Mouse (Mus musculus) intestine, postnatal 0 days (tissue): ENCODE measurements around the gene Zfp980. TPM values are rescaled to one million over a fixed set of nuclear protein-coding genes. Genes with fewer than 3 reads are reported as not detected.
"Not testable (repeated sequence)": the region's sequence is repeated elsewhere in the genome, so short reads cannot be mapped to it uniquely, and the experiment has no call there.

Experiments
- ATAC-seq: fragments of 200-750 bp; cut with Nextera tagmentation; 2 replicates; pipeline ENCODE4 v1.8.0; 2017; ENCODE audit warnings: mild to moderate bottlenecking, moderate TSS enrichment, moderate library complexity
- H3K27ac ChIP-seq: fragments of 300-500 bp; sonication (generic); 2 replicates; pipeline ENCODE4 v1.5.1; 2014; ENCODE audit warnings: mild to moderate bottlenecking, low read depth, low read length, moderate library complexity
- H3K27me3 ChIP-seq: fragments of 300-500 bp; sonication (generic); replicated peaks from 2 replicates; pipeline ENCODE4 v1.6.1; 2014; ENCODE audit warnings: low read length, mixed read lengths; ENCODE audit not compliant: control insufficient read depth, insufficient read depth
- H3K36me3 ChIP-seq: fragments of 300-500 bp; sonication (generic); 2 replicates; pipeline ENCODE4 v1.6.1; 2014; ENCODE audit warnings: mild to moderate bottlenecking, moderate library complexity; ENCODE audit not compliant: control insufficient read depth, insufficient read depth
- H3K4me1 ChIP-seq: fragments of 300-500 bp; sonication (generic); replicated peaks from 2 replicates; pipeline ENCODE4 v1.6.1; 2014; ENCODE audit warnings: antibody characterized with exemption, low read length, mixed read lengths; ENCODE audit not compliant: control insufficient read depth, insufficient read depth
- H3K4me2 ChIP-seq: fragments of 300-500 bp; sonication (generic); replicated peaks from 2 replicates; pipeline ENCODE4 v1.6.1; 2014; ENCODE audit warnings: low read depth, mild to moderate bottlenecking, moderate library complexity
- H3K4me3 ChIP-seq: fragments of 300-500 bp; sonication (generic); 2 replicates; pipeline ENCODE4 v1.5.1; 2014; ENCODE audit warnings: low read depth, low read length
- H3K9ac ChIP-seq: fragments of 300-500 bp; sonication (generic); 2 replicates; pipeline ENCODE4 v1.6.1; 2014; ENCODE audit warnings: mild to moderate bottlenecking, low read depth, low read length
- H3K9me3 ChIP-seq: fragments of 300-500 bp; sonication (generic); 2 replicates; pipeline ENCODE4 v1.6.1; 2016; ENCODE audit warnings: mixed run types; ENCODE audit not compliant: control insufficient read depth
- WGBS: fragments of 180-500 bp; shearing (Covaris S2); extraction: QIAGEN DNeasy Blood & Tissue Kit; methylation state at CpG from one replicate; pipeline ENCODE4 v1.1.7; 2014; 5-methylcytosine and 5-hydroxymethylcytosine counted together
- polyA plus RNA-seq: library from polyadenylated mRNA; unstranded; fragments of >200 nt; fragmentation: Nextera tagmentation; extraction: Ambion mirVana; gene quantifications from 2 replicates; pipeline ENCODE4 v1.2.1, GENCODE M21; 2015

The Zfp980 gene
- not detected in 2 replicates for polyA plus RNA-seq

DNA sequence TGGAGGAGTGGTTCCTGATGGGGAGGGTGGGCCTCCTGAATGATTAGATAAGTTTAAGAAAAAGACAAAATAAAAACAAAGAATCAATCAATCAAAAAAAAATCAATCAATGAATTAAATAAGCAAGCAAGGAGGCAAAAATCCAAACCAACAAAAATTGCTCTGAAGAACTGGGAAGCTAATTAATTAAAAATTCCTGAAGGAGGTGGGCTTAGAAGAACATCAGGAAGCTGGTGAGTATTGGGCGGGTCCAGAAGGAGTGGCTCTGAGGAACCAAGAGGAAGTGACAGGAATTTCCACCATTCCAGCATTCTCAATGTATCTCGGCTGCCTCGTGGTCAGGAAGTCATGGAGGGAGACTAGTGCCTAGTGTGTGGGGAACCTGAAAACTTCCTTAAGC is at the start of gene Zfp980:
TSS of gene Zfp980 (plus strand) at position 301 of the 400 bp plus-strand sequence.
- not testable (repeated sequence) for H3K4me1 ChIP-seq, H3K4me2 ChIP-seq, H3K27ac ChIP-seq, ATAC-seq, H3K36me3 ChIP-seq, H3K4me3 ChIP-seq, H3K27me3 ChIP-seq, H3K9me3 ChIP-seq, H3K9ac ChIP-seq
- 75% methylated on average over 3 of the region's 3 CpGs for WGBS

- 29% methylated on average over 79 of the region's 83 CpGs for WGBS
- not testable (repeated sequence) for ATAC-seq, H3K27me3 ChIP-seq, H3K27ac ChIP-seq, H3K9me3 ChIP-seq, H3K4me1 ChIP-seq, H3K36me3 ChIP-seq, H3K9ac ChIP-seq, H3K4me3 ChIP-seq
- peak overlapping the region; percentile 13; the same call in 1 of the 2 replicates for H3K4me2 ChIP-seq
Measured at GRCm38 (mm10) chr4:145640416-145641185, 29.9 kb upstream of the Zfp980 start.

DNA sequence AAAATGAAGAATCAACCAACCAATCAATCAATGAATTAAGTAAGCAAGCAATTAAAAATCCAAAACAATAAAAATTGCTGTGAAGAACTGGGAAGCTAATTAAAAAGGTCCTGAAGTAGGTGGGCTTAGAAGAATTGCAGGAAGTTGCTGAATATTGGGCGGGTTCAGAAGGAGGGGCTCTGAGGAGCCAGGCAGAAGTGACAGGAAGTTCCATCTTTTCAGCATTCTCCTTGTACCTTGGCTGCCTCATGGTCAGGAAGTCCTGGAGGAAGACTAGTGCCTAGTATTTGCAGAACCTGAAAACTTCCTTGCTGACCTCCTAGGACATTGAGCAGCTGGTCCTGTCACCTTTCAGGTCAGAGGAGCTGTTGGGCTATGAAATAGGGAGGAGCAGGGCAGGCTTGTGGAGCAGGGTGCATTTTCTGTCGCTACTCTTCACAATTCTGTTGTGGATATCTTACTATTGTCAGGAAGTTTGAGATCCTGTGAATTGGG is 3.8 kb downstream of the Zfp980 start:
- not testable (repeated sequence) for H3K4me1 ChIP-seq, H3K4me2 ChIP-seq, H3K27me3 ChIP-seq, H3K4me3 ChIP-seq, H3K9ac ChIP-seq, H3K36me3 ChIP-seq, H3K27ac ChIP-seq, H3K9me3 ChIP-seq, ATAC-seq
- WGBS = 52% methylated on average over 2 of the region's 2 CpGs

GRCm38 (mm10) chr4:145680217-145680616 is 9.7 kb downstream of the Zfp980 start:
- H3K27ac ChIP-seq, H3K27me3 ChIP-seq, H3K36me3 ChIP-seq, H3K9me3 ChIP-seq, ATAC-seq, H3K4me1 ChIP-seq, H3K4me3 ChIP-seq, H3K9ac ChIP-seq, H3K4me2 ChIP-seq: not testable (repeated sequence)
- WGBS = 83% methylated on average over 3 of the region's 3 CpGs

DNA sequence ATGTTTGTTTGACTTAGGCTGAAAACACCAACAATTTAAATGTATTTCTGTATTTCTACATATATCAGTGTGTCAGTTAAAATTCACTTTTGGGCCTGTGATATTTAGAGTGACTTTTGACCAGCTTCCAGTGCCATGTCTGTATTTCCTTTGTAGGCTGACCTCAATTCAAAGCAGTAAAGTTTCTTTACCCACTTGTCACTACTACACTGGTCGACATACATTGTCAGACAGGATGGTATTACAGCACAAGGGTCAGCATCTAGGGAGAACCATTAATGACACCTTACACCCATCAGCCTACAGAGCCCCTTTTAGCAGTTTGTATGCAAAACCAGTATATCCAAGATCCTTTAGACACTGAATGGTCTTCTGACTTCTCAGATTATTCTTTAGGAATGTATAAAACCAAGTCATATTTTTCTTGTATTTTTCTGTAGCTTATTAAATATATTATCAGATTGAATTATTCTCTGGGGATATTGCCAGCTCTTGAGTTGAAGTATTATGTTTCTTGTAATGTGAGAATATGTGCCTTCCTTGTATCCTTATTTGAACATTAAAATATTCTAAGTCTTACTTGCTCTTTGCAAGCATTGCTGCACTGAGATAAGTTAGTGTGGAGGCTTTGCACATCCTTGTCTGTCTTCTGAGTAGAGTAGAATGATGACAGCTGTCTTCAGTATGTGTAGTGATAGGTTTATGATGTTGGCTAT is 10.3 kb downstream of the Zfp980 start:
- H3K27ac ChIP-seq, H3K4me3 ChIP-seq, H3K4me1 ChIP-seq, ATAC-seq, H3K27me3 ChIP-seq, H3K4me2 ChIP-seq, H3K36me3 ChIP-seq, H3K9ac ChIP-seq, H3K9me3 ChIP-seq: not testable (repeated sequence)
- 24% methylated on average over 1 of the region's 1 CpGs for WGBS

GRCm38 (mm10) chr4:145682021-145682420 is 11.5 kb downstream of the Zfp980 start:
- H3K27ac ChIP-seq, H3K9ac ChIP-seq, H3K9me3 ChIP-seq, H3K4me1 ChIP-seq, H3K36me3 ChIP-seq, H3K27me3 ChIP-seq, H3K4me3 ChIP-seq, H3K4me2 ChIP-seq: not testable (repeated sequence)
- 83% methylated on average over 8 of the region's 11 CpGs for WGBS
- ATAC-seq = peak; percentile 36; the same call in 1 of the 2 replicates

DNA sequence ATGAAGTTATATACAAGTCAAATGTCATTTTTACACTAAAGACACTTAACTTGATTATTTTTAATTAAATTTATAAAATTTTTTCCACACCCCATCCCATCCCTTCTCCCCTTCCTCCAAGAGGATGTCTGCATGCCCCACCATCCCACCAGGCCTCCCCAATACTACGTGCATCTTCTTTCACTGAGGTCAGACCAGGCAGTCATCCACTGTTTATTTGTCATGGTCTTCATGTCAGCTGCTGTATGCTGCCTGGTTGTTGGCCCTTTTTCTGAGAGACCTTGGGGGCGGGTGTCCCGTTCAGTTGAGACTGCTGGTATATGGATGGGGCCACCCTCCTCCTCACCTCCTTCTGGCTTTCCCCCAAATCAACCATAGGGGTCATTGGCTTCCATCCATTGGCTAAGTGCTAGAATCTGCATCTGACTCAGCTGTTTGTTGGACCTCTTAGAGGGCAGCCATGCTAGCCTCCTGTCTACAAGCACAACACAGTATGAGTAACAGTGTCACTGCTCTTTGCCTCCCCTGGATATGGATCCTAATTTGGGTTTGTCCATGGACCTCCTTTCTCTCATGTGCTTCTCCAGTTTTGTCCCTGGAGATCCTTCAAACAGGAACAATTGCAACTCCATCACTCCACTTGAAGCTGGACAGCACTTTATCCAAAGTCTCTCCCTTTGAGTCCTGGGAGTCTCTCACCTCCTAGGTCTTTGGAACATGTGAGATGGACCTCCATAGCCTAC is 12.7 kb downstream of the Zfp980 start:
- ATAC-seq, H3K36me3 ChIP-seq, H3K27me3 ChIP-seq, H3K9me3 ChIP-seq, H3K27ac ChIP-seq, H3K4me1 ChIP-seq, H3K4me2 ChIP-seq, H3K4me3 ChIP-seq, H3K9ac ChIP-seq: not testable (repeated sequence)
- 86% methylated on average over 3 of the region's 3 CpGs for WGBS

DNA sequence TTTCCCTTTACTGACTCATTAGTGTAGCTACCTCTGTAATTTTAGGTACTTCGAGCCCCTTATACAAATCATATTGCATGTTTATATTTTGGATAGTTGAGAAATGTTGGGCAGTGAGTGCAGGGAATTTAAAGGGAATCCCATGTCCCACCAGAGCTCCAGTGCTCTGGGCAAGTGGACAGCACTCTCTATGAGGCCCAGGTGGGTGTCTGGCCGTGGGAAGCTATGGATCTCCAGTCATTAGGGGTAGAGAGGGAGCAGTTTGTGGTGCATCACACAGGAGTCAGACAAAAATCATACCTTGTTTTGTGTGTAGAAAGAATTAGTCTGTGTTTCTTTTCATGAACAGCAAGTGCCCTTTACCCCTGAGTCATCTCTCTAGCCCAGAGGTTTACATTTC is 15.6 kb downstream of the Zfp980 start:
- not testable (repeated sequence) for H3K27me3 ChIP-seq, H3K4me2 ChIP-seq, ATAC-seq, H3K9ac ChIP-seq, H3K4me3 ChIP-seq, H3K27ac ChIP-seq, H3K36me3 ChIP-seq, H3K9me3 ChIP-seq, H3K4me1 ChIP-seq
- 43% methylated on average over 2 of the region's 2 CpGs for WGBS
